Mouse (Mus musculus): ENCODE measurements around the gene Ccdc88c. TPM values are rescaled to one million over a fixed set of nuclear protein-coding genes. Genes with fewer than 3 reads are reported as not detected.

Gene Ccdc88c
- polyA plus RNA-seq, 1 experiment from 2014 or later, result 13.3 TPM

GRCm38 (mm10) chr12:101021484-101022226, 7.2 kb downstream of the Ccdc88c start:
- no peak for ATAC-seq (ENCODE audit: insufficient number of reproducible peaks, insufficient read depth, low FRiP score, low read depth)

GRCm38 (mm10) chr12:101020210-101021015, 8.4 kb downstream of the Ccdc88c start:
- Histone ChIP-seq H3K4me1 (ENCODE audit: control insufficient read depth, insufficient read depth, low read length) (peaks cover 44% of the 10 kb centered on the region), H3K4me2 (replicated peaks; ENCODE audit: low read depth, low read length) (no peak overlapping the region), H3K9ac (replicated peaks; ENCODE audit: low read depth, low read length) (no peak overlapping the region), H3K27ac (ENCODE audit: low read length) (no peak overlapping the region), H3K36me3 (ENCODE audit: control insufficient read depth, insufficient read depth, low read length) (no peaks in the 10 kb centered on the region; the same call in 1 of the 2 replicates), H3K27me3 (ENCODE audit: control insufficient read depth, insufficient read depth, low read length) (no peaks in the 10 kb centered on the region), H3K9me3 (ENCODE audit: control insufficient read depth, low read depth, low read length) (no peaks in the 10 kb centered on the region), H3K4me3 (ENCODE audit: low read depth, low read length) (no peak overlapping the region)
- ATAC-seq (ENCODE audit: insufficient number of reproducible peaks, insufficient read depth, low FRiP score, low read depth), result no peak
- WGBS, result 85% methylated on average over 15 of the region's 15 CpGs

More at GRCm38 (mm10) chr12:101021484-101022226, 7.2 kb downstream of the Ccdc88c start:
- Histone ChIP-seq H3K9me3 (ENCODE audit: control insufficient read depth, low read depth, low read length) (no peaks in the 10 kb centered on the region), H3K4me3 (ENCODE audit: low read depth, low read length) (no peak overlapping the region), H3K27me3 (ENCODE audit: control insufficient read depth, insufficient read depth, low read length) (no peaks in the 10 kb centered on the region), H3K4me1 (ENCODE audit: control insufficient read depth, insufficient read depth, low read length) (peaks cover 34% of the 10 kb centered on the region), H3K9ac (replicated peaks; ENCODE audit: low read depth, low read length) (no peak overlapping the region), H3K27ac (ENCODE audit: low read length) (no peak overlapping the region), H3K36me3 (ENCODE audit: control insufficient read depth, insufficient read depth, low read length) (no peaks in the 10 kb centered on the region; the same call in 1 of the 2 replicates), H3K4me2 (replicated peaks; ENCODE audit: low read depth, low read length) (no peak overlapping the region)
- WGBS, result 68% methylated on average over 9 of the region's 9 CpGs

GRCm38 (mm10) chr12:101019443-101019842, 9.4 kb downstream of the Ccdc88c start:
- no peak overlapping the region for H3K27ac ChIP-seq (ENCODE audit: low read length)
- H3K36me3 ChIP-seq (ENCODE audit: control insufficient read depth, insufficient read depth, low read length), result no peaks in the 10 kb centered on the region; the same call in 1 of the 2 replicates
- peaks cover 43% of the 10 kb centered on the region for H3K4me1 ChIP-seq (ENCODE audit: control insufficient read depth, insufficient read depth, low read length)
- no peaks in the 10 kb centered on the region for H3K27me3 ChIP-seq (ENCODE audit: control insufficient read depth, insufficient read depth, low read length)
- 84% methylated on average over 7 of the region's 7 CpGs for WGBS
- H3K4me3 ChIP-seq (ENCODE audit: low read depth, low read length), result no peak overlapping the region
- no peaks in the 10 kb centered on the region for H3K9me3 ChIP-seq (ENCODE audit: control insufficient read depth, low read depth, low read length)
- no peak for ATAC-seq (ENCODE audit: insufficient number of reproducible peaks, insufficient read depth, low FRiP score, low read depth)
- H3K9ac ChIP-seq (replicated peaks; ENCODE audit: low read depth, low read length), result no peak overlapping the region
- no peak overlapping the region for H3K4me2 ChIP-seq (replicated peaks; ENCODE audit: low read depth, low read length)

GRCm38 (mm10) chr12:101019031-101019430, 9.8 kb downstream of the Ccdc88c start:
- Histone ChIP-seq H3K27ac (ENCODE audit: low read length) (no peak overlapping the region), H3K4me1 (ENCODE audit: control insufficient read depth, insufficient read depth, low read length) (peaks cover 47% of the 10 kb centered on the region), H3K4me3 (ENCODE audit: low read depth, low read length) (no peak overlapping the region), H3K9ac (replicated peaks; ENCODE audit: low read depth, low read length) (no peak overlapping the region), H3K27me3 (ENCODE audit: control insufficient read depth, insufficient read depth, low read length) (no peaks in the 10 kb centered on the region), H3K9me3 (ENCODE audit: control insufficient read depth, low read depth, low read length) (no peaks in the 10 kb centered on the region), H3K4me2 (replicated peaks; ENCODE audit: low read depth, low read length) (no peak overlapping the region), H3K36me3 (ENCODE audit: control insufficient read depth, insufficient read depth, low read length) (no peaks in the 10 kb centered on the region; the same call in 1 of the 2 replicates)
- ATAC-seq (ENCODE audit: insufficient number of reproducible peaks, insufficient read depth, low FRiP score, low read depth), result no peak
- WGBS, result 48% methylated on average over 5 of the region's 5 CpGs

DNA sequence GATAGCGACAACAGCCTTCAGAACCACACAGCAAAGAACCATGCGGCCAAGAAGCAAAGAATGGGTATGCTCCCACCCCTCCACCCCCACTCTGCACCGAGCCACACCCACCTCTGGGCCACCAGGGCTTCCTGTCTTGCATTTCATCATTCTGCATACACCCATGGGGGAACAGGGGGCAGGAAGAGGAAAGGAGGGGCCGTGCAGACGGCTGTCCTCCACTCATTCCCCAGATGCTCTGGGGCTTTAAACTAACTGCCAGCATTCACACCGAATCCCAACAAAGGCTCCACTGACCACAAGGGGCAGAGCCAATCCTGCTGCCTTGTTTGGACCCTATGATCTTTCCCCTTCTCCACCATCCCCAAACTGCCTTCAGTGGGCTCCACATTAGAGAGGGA, 10.9 kb downstream of the Ccdc88c start:
- Histone ChIP-seq H3K4me1 (ENCODE audit: control insufficient read depth, insufficient read depth, low read length) (peaks cover 52% of the 10 kb centered on the region), H3K9ac (replicated peaks; ENCODE audit: low read depth, low read length) (no peak overlapping the region), H3K4me3 (ENCODE audit: low read depth, low read length) (no peak overlapping the region), H3K36me3 (ENCODE audit: control insufficient read depth, insufficient read depth, low read length) (no peaks in the 10 kb centered on the region; the same call in 1 of the 2 replicates), H3K4me2 (replicated peaks; ENCODE audit: low read depth, low read length) (0 out of 2 replicates have a peak overlapping the region, but pooled peaks have one; percentile 16), H3K9me3 (ENCODE audit: control insufficient read depth, low read depth, low read length) (no peaks in the 10 kb centered on the region), H3K27ac (ENCODE audit: low read length) (peak overlapping the region; percentile 52; the same call in 1 of the 2 replicates), H3K27me3 (ENCODE audit: control insufficient read depth, insufficient read depth, low read length) (no peaks in the 10 kb centered on the region)
- WGBS, result 21% methylated on average over 6 of the region's 6 CpGs
- ATAC-seq (ENCODE audit: insufficient number of reproducible peaks, insufficient read depth, low FRiP score, low read depth), result peak; percentile 29; the same call in 1 of the 2 replicates

DNA sequence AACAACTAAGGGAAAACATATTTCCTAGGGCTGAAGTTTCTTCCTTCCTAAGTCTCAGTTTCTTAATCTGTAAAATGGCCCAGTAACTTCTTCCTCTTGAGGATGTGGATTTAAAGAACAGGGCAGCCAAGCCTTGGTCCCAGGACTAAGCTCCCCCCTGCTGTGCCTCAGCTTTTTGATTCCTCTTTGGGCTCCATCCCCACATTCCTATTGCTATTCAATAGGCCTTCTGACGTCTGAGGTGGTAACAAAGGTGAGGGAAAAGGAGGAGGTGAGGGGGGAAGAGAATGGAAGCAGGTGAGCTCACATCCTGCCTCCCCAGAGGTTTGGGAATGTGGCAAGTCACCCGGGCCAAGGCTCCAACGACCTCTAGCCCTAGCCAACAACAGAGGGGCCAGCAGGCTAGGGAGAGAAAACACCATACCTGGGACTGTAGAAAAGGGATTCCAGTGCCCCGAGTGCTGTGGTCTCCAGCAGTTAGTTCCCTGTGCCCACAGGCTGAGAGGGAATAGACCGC, 12.4 kb downstream of the Ccdc88c start:
- no peak for ATAC-seq (ENCODE audit: insufficient number of reproducible peaks, insufficient read depth, low FRiP score, low read depth)
- H3K27ac ChIP-seq (ENCODE audit: low read length), result peak overlapping the region; percentile 44; the same call in 1 of the 2 replicates
- H3K4me2 ChIP-seq (replicated peaks; ENCODE audit: low read depth, low read length), result no peak overlapping the region
- no peak overlapping the region for H3K9ac ChIP-seq (replicated peaks; ENCODE audit: low read depth, low read length)
- H3K36me3 ChIP-seq (ENCODE audit: control insufficient read depth, insufficient read depth, low read length), result no peaks in the 10 kb centered on the region
- H3K4me1 ChIP-seq (ENCODE audit: control insufficient read depth, insufficient read depth, low read length), result peaks cover 63% of the 10 kb centered on the region
- H3K9me3 ChIP-seq (ENCODE audit: control insufficient read depth, low read depth, low read length), result no peaks in the 10 kb centered on the region
- WGBS, result 58% methylated on average over 5 of the region's 5 CpGs
- H3K4me3 ChIP-seq (ENCODE audit: low read depth, low read length), result no peak overlapping the region
- no peaks in the 10 kb centered on the region for H3K27me3 ChIP-seq (ENCODE audit: control insufficient read depth, insufficient read depth, low read length)

DNA sequence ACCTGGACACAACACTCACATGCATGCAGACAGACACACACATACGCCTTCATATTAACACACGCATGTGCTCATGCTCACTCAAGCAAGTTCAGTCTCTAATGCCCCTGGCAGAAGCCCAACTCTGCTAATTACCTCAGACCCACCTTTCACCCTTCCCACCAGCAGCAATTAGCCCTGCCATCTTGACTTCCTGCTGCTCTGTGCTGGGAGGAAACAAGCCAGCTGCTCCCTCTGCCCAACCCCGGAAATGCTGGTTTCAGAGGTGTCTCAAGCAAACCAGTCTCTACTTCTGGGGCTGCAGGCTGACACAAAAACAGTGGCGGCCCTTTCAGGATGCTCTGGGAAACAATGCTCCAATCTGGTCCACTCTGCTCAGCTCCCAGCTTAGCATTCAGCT, 12.9 kb downstream of the Ccdc88c start:
- Histone ChIP-seq H3K4me1 (ENCODE audit: control insufficient read depth, insufficient read depth, low read length) (peaks cover 63% of the 10 kb centered on the region), H3K27ac (ENCODE audit: low read length) (peak overlapping the region; percentile 44; the same call in 1 of the 2 replicates), H3K27me3 (ENCODE audit: control insufficient read depth, insufficient read depth, low read length) (no peaks in the 10 kb centered on the region), H3K4me3 (ENCODE audit: low read depth, low read length) (no peak overlapping the region), H3K9me3 (ENCODE audit: control insufficient read depth, low read depth, low read length) (no peaks in the 10 kb centered on the region), H3K9ac (replicated peaks; ENCODE audit: low read depth, low read length) (no peak overlapping the region), H3K36me3 (ENCODE audit: control insufficient read depth, insufficient read depth, low read length) (no peaks in the 10 kb centered on the region), H3K4me2 (replicated peaks; ENCODE audit: low read depth, low read length) (no peak overlapping the region)
- WGBS, result 45% methylated on average over 4 of the region's 4 CpGs
- no peak; the same call in 1 of the 2 replicates for ATAC-seq (ENCODE audit: insufficient number of reproducible peaks, insufficient read depth, low FRiP score, low read depth)

DNA sequence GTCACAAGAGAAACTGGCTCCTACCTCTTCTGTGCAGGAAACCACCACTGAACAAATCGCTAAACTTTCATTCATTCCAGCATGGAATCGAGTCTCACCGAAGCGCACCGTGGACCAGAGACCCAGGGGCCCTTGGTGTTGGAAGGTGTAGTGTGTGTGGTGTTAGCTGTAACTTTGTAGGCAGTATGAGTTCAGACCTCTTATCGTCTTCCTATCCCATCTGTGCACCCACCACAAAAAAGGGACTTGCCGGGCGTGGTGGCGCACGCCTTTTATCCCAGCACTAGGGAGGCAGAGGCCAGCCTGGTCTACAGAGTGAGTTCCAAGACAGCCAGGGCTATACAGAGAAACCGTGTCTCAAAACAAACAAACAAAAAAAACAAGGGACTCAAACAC, 13.7 kb downstream of the Ccdc88c start:
- WGBS, result 78% methylated on average over 11 of the region's 11 CpGs
- no peak for ATAC-seq (ENCODE audit: insufficient number of reproducible peaks, insufficient read depth, low FRiP score, low read depth)
- H3K36me3 ChIP-seq (ENCODE audit: control insufficient read depth, insufficient read depth, low read length), result no peaks in the 10 kb centered on the region
- no peaks in the 10 kb centered on the region for H3K9me3 ChIP-seq (ENCODE audit: control insufficient read depth, low read depth, low read length)
- H3K4me3 ChIP-seq (ENCODE audit: low read depth, low read length), result no peak overlapping the region
- peaks cover 62% of the 10 kb centered on the region for H3K4me1 ChIP-seq (ENCODE audit: control insufficient read depth, insufficient read depth, low read length)
- peak overlapping the region; percentile 44; the same call in 1 of the 2 replicates for H3K27ac ChIP-seq (ENCODE audit: low read length)
- H3K4me2 ChIP-seq (replicated peaks; ENCODE audit: low read depth, low read length), result no peak overlapping the region
- H3K27me3 ChIP-seq (ENCODE audit: control insufficient read depth, insufficient read depth, low read length), result no peaks in the 10 kb centered on the region
- H3K9ac ChIP-seq (replicated peaks; ENCODE audit: low read depth, low read length), result no peak overlapping the region
